Mouse (Mus musculus) forebrain, embryonic 14.5 days (tissue): Measurements from ENCODE around the gene Cfap36. TPM values are rescaled to one million over a fixed set of nuclear protein-coding genes. Genes with fewer than 3 reads are reported as not detected.

Experiments
- ATAC-seq: fragments of 200-750 bp; cut with Nextera tagmentation; 2 replicates; pipeline ENCODE4 v1.8.0; 2017; ENCODE audit warnings: mild to moderate bottlenecking, moderate library complexity
- DNase-seq: peaks from one replicate; pipeline ENCODE4 v3.0.0-alpha.2; 2015; ENCODE audit warnings: low spot score
- H3K27ac ChIP-seq: fragments of 300-500 bp; sonication (generic); 2 replicates; pipeline ENCODE4 v1.5.1; 2014; ENCODE audit warnings: low read depth, mild to moderate bottlenecking, control low read depth, low read length, moderate library complexity
- H3K27me3 ChIP-seq: fragments of 300-500 bp; sonication (generic); replicated peaks from 2 replicates; pipeline ENCODE4 v1.6.1; 2014; ENCODE audit warnings: low read length, control low read depth, mixed read lengths; ENCODE audit not compliant: control insufficient read depth, insufficient read depth
- H3K36me3 ChIP-seq: fragments of 300-500 bp; sonication (generic); 2 replicates; pipeline ENCODE4 v1.6.1; 2014; ENCODE audit warnings: low read length, control low read depth; ENCODE audit not compliant: control insufficient read depth, insufficient read depth
- H3K4me1 ChIP-seq: fragments of 300-500 bp; sonication (generic); 2 replicates; pipeline ENCODE4 v1.6.1; 2014; ENCODE audit warnings: antibody characterized with exemption, low read length, control low read depth; ENCODE audit not compliant: control insufficient read depth, insufficient read depth
- H3K4me2 ChIP-seq: fragments of 300-500 bp; sonication (generic); 2 replicates; pipeline ENCODE4 v1.6.1; 2014; ENCODE audit warnings: mild to moderate bottlenecking, control low read depth, low read length
- H3K4me3 ChIP-seq: fragments of 300-500 bp; sonication (generic); 2 replicates; pipeline ENCODE4 v1.5.1; 2014; ENCODE audit warnings: low read depth, low read length, control low read depth
- H3K9ac ChIP-seq: fragments of 300-500 bp; sonication (generic); 2 replicates; pipeline ENCODE4 v1.6.1; 2014; ENCODE audit warnings: mild to moderate bottlenecking, low read length, control low read depth, moderate library complexity
- H3K9me3 ChIP-seq: fragments of 300-500 bp; sonication (generic); replicated peaks from 2 replicates; pipeline ENCODE4 v1.6.1; 2016; ENCODE audit warnings: low read length, control low read depth, mixed read lengths; ENCODE audit not compliant: control insufficient read depth
- WGBS: fragments of 180-500 bp; shearing (Covaris S2); extraction: QIAGEN DNeasy Blood & Tissue Kit; methylation state at CpG from one replicate; pipeline ENCODE4 v1.1.7; 2014; 5-methylcytosine and 5-hydroxymethylcytosine counted together
- polyA plus RNA-seq: library from polyadenylated mRNA; unstranded; fragments of >200 nt; fragmentation: Nextera tagmentation; extraction: Ambion mirVana; gene quantifications from 2 replicates; pipeline ENCODE4 v1.2.1, GENCODE M21; 2014

Cfap36 gene
- polyA plus RNA-seq = 88.5 and 98.3 TPM in 2 replicates

GRCm38 (mm10) chr11:29246883-29247650, at the start of gene Cfap36:
Gene Cfap36, minus strand, starts transcription at chr11:29247409.
- Histone ChIP-seq H3K27me3 (no peaks in the 10 kb centered on the region), H3K9me3 (no peaks in the 10 kb centered on the region), H3K4me3 (peak within 1 kb of the TSS; percentile 77), H3K4me1 (peaks cover 10% of the 10 kb centered on the region; the same call in 1 of the 2 replicates), H3K4me2 (peak within 1 kb of the TSS; percentile 69), H3K27ac (peak within 1 kb of the TSS; percentile 82; the same call in 1 of the 2 replicates), H3K36me3 (peaks cover 4% of the 10 kb centered on the region), H3K9ac (peak within 1 kb of the TSS; percentile 79)
- peak; percentile 100 for ATAC-seq
- DNase-seq = peak; percentile 100
- WGBS = under 1% methylated on average over 53 of the region's 53 CpGs

GRCm38 (mm10) chr11:29287305-29287704, 40.1 kb upstream of the Cfap36 start:
- Histone ChIP-seq H3K36me3 (no peaks in the 10 kb centered on the region), H3K27ac (no peak overlapping the region), H3K9ac (no peak overlapping the region), H3K27me3 (no peaks in the 10 kb centered on the region), H3K4me2 (no peak overlapping the region), H3K9me3 (no peaks in the 10 kb centered on the region), H3K4me1 (no peaks in the 10 kb centered on the region), H3K4me3 (no peak overlapping the region)
- ATAC-seq = no peak
- DNase-seq = no peak

DNA sequence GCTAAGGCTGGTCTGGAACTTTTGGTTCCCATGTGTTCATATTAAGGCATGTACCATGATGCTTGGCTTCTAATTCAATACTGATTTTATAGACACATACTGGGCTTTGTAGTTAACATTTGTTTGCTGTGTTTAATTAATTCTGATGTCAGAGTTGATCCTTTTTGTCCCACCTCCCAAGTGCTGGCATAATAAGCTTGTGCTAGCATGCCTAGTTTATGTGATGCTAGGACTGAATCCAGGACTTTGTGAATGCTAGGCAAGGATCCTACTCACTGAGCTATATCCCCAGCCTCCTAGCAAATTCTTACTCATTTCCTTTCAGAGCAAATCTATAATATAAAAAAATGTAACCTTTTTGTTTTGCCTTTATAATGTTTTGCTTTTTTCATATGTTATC, 38.8 kb upstream of the Cfap36 start:
- Histone ChIP-seq H3K4me2 (no peak overlapping the region), H3K9me3 (no peaks in the 10 kb centered on the region), H3K9ac (no peak overlapping the region), H3K27me3 (no peaks in the 10 kb centered on the region), H3K4me1 (no peaks in the 10 kb centered on the region), H3K36me3 (no peaks in the 10 kb centered on the region), H3K27ac (no peak overlapping the region), H3K4me3 (no peak overlapping the region)
- ATAC-seq (peak; percentile 82), DNase-seq (peak; percentile 67)

- Histone ChIP-seq H3K4me3 (no peak overlapping the region), H3K9ac (no peak overlapping the region), H3K9me3 (no peaks in the 10 kb centered on the region), H3K27me3 (no peaks in the 10 kb centered on the region), H3K27ac (no peak overlapping the region), H3K4me2 (no peak overlapping the region), H3K4me1 (no peaks in the 10 kb centered on the region), H3K36me3 (no peaks in the 10 kb centered on the region)
- no peak for DNase-seq
- WGBS = 78% methylated on average over 3 of the region's 3 CpGs
- ATAC-seq = no peak
These were observed 27.5 kb upstream of the Cfap36 start for GRCm38 (mm10) chr11:29274758-29275157.

GRCm38 (mm10) chr11:29267824-29268223, 20.6 kb upstream of the Cfap36 start:
- Histone ChIP-seq H3K9me3 (no peaks in the 10 kb centered on the region), H3K27me3 (no peaks in the 10 kb centered on the region), H3K36me3 (no peaks in the 10 kb centered on the region), H3K27ac (no peak overlapping the region), H3K4me3 (no peak overlapping the region), H3K4me2 (no peak overlapping the region), H3K9ac (no peak overlapping the region), H3K4me1 (no peaks in the 10 kb centered on the region)
- 31% methylated on average over 3 of the region's 3 CpGs for WGBS
- ATAC-seq (peak; percentile 72; the same call in 1 of the 2 replicates), DNase-seq (peak; percentile 80)

DNA sequence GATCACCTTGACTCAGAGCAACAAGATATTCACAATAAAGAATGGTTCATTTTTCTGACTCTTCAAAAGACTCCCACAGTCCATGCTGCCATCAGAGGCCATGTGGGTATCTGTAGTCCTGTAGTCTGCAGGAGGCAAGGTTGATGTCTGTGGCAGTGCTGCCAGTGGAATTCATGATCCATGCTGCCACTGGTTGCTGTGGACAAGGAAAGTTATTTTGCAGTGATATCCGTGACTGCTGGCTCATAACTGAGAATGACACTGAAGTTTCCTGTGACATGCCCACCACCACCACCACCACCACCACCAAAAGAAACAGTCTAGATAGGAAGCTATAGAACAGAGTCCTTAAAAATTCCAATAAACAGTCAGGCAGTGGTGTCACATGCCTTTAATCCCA, 7.4 kb upstream of the Cfap36 start:
- Histone ChIP-seq H3K27me3 (no peaks in the 10 kb centered on the region), H3K9ac (no peak overlapping the region), H3K9me3 (no peaks in the 10 kb centered on the region), H3K4me3 (no peak overlapping the region), H3K4me1 (no peaks in the 10 kb centered on the region), H3K36me3 (no peaks in the 10 kb centered on the region), H3K4me2 (no peak overlapping the region), H3K27ac (no peak overlapping the region)
- no peak for ATAC-seq
- 81% methylated on average over 1 of the region's 1 CpGs for WGBS
- DNase-seq = no peak

DNA sequence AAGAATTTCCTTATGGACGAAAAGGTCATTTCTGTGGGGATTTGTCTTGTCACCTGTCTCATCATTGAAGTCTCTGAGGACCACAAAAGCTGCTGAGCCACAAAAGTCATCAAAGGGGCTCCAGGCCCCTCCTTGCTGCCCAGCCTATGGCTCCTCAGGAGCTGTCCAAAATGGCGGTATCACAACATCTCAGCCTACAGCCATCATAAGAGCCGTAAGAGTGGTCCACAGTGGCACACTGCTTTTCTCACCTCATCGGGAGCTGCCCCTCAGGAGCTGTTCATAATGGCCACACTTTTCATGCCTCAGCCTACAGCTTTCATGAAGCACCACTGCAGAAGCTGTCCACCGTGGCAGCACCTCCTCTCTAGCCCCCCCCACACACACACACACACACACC, 1.2 kb upstream of the Cfap36 start:
- H3K27ac ChIP-seq = no peak overlapping the region
- no peak overlapping the region for H3K4me2 ChIP-seq
- ATAC-seq (no peak), DNase-seq (no peak)
- peaks cover 10% of the 10 kb centered on the region; the same call in 1 of the 2 replicates for H3K4me1 ChIP-seq
- no peak overlapping the region for H3K9ac ChIP-seq
- 0 out of 2 replicates have a peak, but pooled peaks cover 2% of the 10 kb centered on the region for H3K36me3 ChIP-seq
- 97% methylated on average over 5 of the region's 5 CpGs for WGBS
- H3K27me3 ChIP-seq = no peaks in the 10 kb centered on the region
- H3K4me3 ChIP-seq = no peak overlapping the region
- no peaks in the 10 kb centered on the region for H3K9me3 ChIP-seq

DNA sequence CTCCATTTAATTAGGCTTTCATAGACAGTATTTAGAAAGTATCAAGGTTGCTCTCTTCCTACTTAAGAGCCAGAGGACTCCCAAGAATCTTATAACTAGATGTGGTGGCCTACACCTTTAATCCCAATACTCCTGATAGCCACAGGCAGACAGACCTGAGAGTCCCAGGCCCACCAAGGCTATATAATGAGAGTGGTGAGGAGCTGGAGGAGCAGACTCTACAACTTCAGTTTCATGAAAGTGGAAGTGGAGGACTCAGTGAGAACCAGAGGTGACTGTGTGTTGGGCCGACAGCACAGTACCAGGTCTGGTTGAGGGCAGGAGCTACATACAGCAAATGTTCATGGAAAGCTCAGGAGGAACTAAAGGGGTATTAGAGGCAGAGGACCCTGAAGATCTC, 516 bp upstream of the Cfap36 start:
- H3K4me1 ChIP-seq = peaks cover 10% of the 10 kb centered on the region; the same call in 1 of the 2 replicates
- DNase-seq (no peak), ATAC-seq (no peak; the same call in 1 of the 2 replicates)
- H3K9ac ChIP-seq = no peak overlapping the region
- H3K36me3 ChIP-seq = 0 out of 2 replicates have a peak, but pooled peaks cover 3% of the 10 kb centered on the region
- peak overlapping the region; percentile 40 for H3K4me2 ChIP-seq
- peak overlapping the region; percentile 77 for H3K4me3 ChIP-seq
- no peaks in the 10 kb centered on the region for H3K27me3 ChIP-seq
- no peaks in the 10 kb centered on the region for H3K9me3 ChIP-seq
- 96% methylated on average over 1 of the region's 1 CpGs for WGBS
- H3K27ac ChIP-seq = no peak overlapping the region

DNA sequence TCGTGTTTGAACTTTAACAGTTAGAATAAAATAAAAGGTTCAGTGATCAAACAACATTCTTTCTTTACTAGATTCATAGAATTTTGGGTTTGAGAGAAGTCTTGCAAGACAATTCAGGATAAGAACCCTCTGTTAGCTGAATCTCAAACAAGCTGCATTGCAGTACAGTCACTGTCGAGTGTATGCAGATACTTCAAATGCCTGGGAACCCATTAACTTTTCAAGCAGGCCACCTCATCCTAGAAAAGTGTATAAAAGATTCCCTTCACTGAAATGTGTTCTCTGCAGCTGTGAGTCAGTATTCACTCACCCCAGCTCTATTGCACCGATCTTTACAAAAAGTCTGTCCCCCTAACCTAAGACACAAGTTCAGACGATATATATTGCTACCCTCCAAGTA, 1.2 kb downstream of the Cfap36 start:
- Histone ChIP-seq H3K4me1 (peaks cover 10% of the 10 kb centered on the region; the same call in 1 of the 2 replicates), H3K27me3 (no peaks in the 10 kb centered on the region), H3K36me3 (peaks cover 11% of the 10 kb centered on the region), H3K9me3 (no peaks in the 10 kb centered on the region), H3K4me3 (peak overlapping the region; percentile 77), H3K4me2 (peak overlapping the region; percentile 69), H3K27ac (no peak overlapping the region), H3K9ac (peak overlapping the region; percentile 79; the same call in 1 of the 2 replicates)
- DNase-seq = no peak
- no peak for ATAC-seq
- 73% methylated on average over 4 of the region's 4 CpGs for WGBS
